Mouse (Mus musculus): Measurements from ENCODE around the gene Ncoa3. TPM values are rescaled to one million over a fixed set of nuclear protein-coding genes. Genes with fewer than 3 reads are reported as not detected.

Ncoa3 gene
- polyA plus RNA-seq, 2 experiments, result 17.8 to 25.5 TPM

- Histone ChIP-seq H3K9me3 (ENCODE audit: control insufficient read depth, low read length) (no peaks in the 10 kb centered on the region), H3K9ac (ENCODE audit: low read depth, low read length, severe bottlenecking) (no peak overlapping the region), H3K36me3 (ENCODE audit: control insufficient read depth, insufficient read depth, low read length) (no peaks in the 10 kb centered on the region), H3K27ac (replicated peaks; ENCODE audit: low read depth, low read length) (no peak overlapping the region), H3K4me1 (ENCODE audit: control insufficient read depth, insufficient read depth, low read length) (no peaks in the 10 kb centered on the region), H3K27me3 (ENCODE audit: control insufficient read depth, insufficient read depth, low read length) (no peaks in the 10 kb centered on the region), H3K4me2 (replicated peaks; ENCODE audit: low read depth, low read length, severe bottlenecking) (no peak overlapping the region), H3K4me3 (replicated peaks; ENCODE audit: low read length) (no peak overlapping the region)
- TF ChIP-seq POLR2A (IDR thresholded peaks at IDR 0.05; ENCODE audit: borderline replicate concordance, extremely low read depth, insufficient read depth, insufficient read length), result no peak
- ATAC-seq (ENCODE audit: low FRiP score, low read depth) (no peak), DNase-seq (ENCODE audit: low spot score) (no peak)
- WGBS, result 82% methylated on average over 1 of the region's 1 CpGs
These were observed 18.1 kb upstream of the Ncoa3 start for GRCm38 (mm10) chr2:165974383-165974782.

- 69% methylated on average over 3 of the region's 3 CpGs for WGBS
- no peak overlapping the region for H3K27ac ChIP-seq (replicated peaks; ENCODE audit: low read depth, low read length)
These were observed 16.2 kb upstream of the Ncoa3 start for GRCm38 (mm10) chr2:165976186-165976585.

GRCm38 (mm10) chr2:165976874-165977273 is 15.6 kb upstream of the Ncoa3 start:
- H3K4me3 ChIP-seq (replicated peaks; ENCODE audit: low read length), result no peak overlapping the region
- 69% methylated on average over 5 of the region's 5 CpGs for WGBS
- DNase-seq (ENCODE audit: low spot score) (no peak), ATAC-seq (ENCODE audit: low FRiP score, low read depth) (no peak)
- no peak overlapping the region for H3K27ac ChIP-seq (replicated peaks; ENCODE audit: low read depth, low read length)
- H3K4me2 ChIP-seq (replicated peaks; ENCODE audit: low read depth, low read length, severe bottlenecking), result no peak overlapping the region
- no peaks in the 10 kb centered on the region for H3K9me3 ChIP-seq (ENCODE audit: control insufficient read depth, low read length)
- no peak overlapping the region for H3K9ac ChIP-seq (ENCODE audit: low read depth, low read length, severe bottlenecking)
- no peaks in the 10 kb centered on the region for H3K27me3 ChIP-seq (ENCODE audit: control insufficient read depth, insufficient read depth, low read length)
- H3K36me3 ChIP-seq (ENCODE audit: control insufficient read depth, insufficient read depth, low read length), result no peaks in the 10 kb centered on the region
- no peak for TF ChIP-seq POLR2A (IDR thresholded peaks at IDR 0.05; ENCODE audit: borderline replicate concordance, extremely low read depth, insufficient read depth, insufficient read length)
- no peaks in the 10 kb centered on the region for H3K4me1 ChIP-seq (ENCODE audit: control insufficient read depth, insufficient read depth, low read length)

More at GRCm38 (mm10) chr2:165976186-165976585, 16.2 kb upstream of the Ncoa3 start:
- Histone ChIP-seq H3K4me3 (replicated peaks; ENCODE audit: low read length) (no peak overlapping the region), H3K4me2 (replicated peaks; ENCODE audit: low read depth, low read length, severe bottlenecking) (no peak overlapping the region), H3K27me3 (ENCODE audit: control insufficient read depth, insufficient read depth, low read length) (no peaks in the 10 kb centered on the region), H3K4me1 (ENCODE audit: control insufficient read depth, insufficient read depth, low read length) (no peaks in the 10 kb centered on the region), H3K9ac (ENCODE audit: low read depth, low read length, severe bottlenecking) (no peak overlapping the region), H3K9me3 (ENCODE audit: control insufficient read depth, low read length) (no peaks in the 10 kb centered on the region), H3K36me3 (ENCODE audit: control insufficient read depth, insufficient read depth, low read length) (no peaks in the 10 kb centered on the region)
- DNase-seq (ENCODE audit: low spot score) (no peak), ATAC-seq (ENCODE audit: low FRiP score, low read depth) (no peak)
- TF ChIP-seq POLR2A (IDR thresholded peaks at IDR 0.05; ENCODE audit: borderline replicate concordance, extremely low read depth, insufficient read depth, insufficient read length), result no peak

- no peaks in the 10 kb centered on the region for H3K36me3 ChIP-seq (ENCODE audit: control insufficient read depth, insufficient read depth, low read length)
These were observed 14.3 kb upstream of the Ncoa3 start for GRCm38 (mm10) chr2:165978119-165978518.

GRCm38 (mm10) chr2:165981248-165981977 is 11.0 kb upstream of the Ncoa3 start:
- 65% methylated on average over 6 of the region's 6 CpGs for WGBS

More at GRCm38 (mm10) chr2:165978119-165978518, 14.3 kb upstream of the Ncoa3 start:
- Histone ChIP-seq H3K27me3 (ENCODE audit: control insufficient read depth, insufficient read depth, low read length) (no peaks in the 10 kb centered on the region), H3K4me2 (replicated peaks; ENCODE audit: low read depth, low read length, severe bottlenecking) (no peak overlapping the region), H3K4me3 (replicated peaks; ENCODE audit: low read length) (no peak overlapping the region), H3K9me3 (ENCODE audit: control insufficient read depth, low read length) (no peaks in the 10 kb centered on the region), H3K4me1 (ENCODE audit: control insufficient read depth, insufficient read depth, low read length) (no peaks in the 10 kb centered on the region), H3K27ac (replicated peaks; ENCODE audit: low read depth, low read length) (no peak overlapping the region), H3K9ac (ENCODE audit: low read depth, low read length, severe bottlenecking) (no peak overlapping the region)
- 100% methylated on average over 1 of the region's 1 CpGs for WGBS
- no peak for ATAC-seq (ENCODE audit: low FRiP score, low read depth)
- DNase-seq (ENCODE audit: low spot score), result no peak
- TF ChIP-seq POLR2A (IDR thresholded peaks at IDR 0.05; ENCODE audit: borderline replicate concordance, extremely low read depth, insufficient read depth, insufficient read length), result no peak

More at GRCm38 (mm10) chr2:165981248-165981977, 11.0 kb upstream of the Ncoa3 start:
- no peaks in the 10 kb centered on the region for H3K27me3 ChIP-seq (ENCODE audit: control insufficient read depth, insufficient read depth, low read length)
- H3K36me3 ChIP-seq (ENCODE audit: control insufficient read depth, insufficient read depth, low read length), result no peaks in the 10 kb centered on the region
- H3K4me3 ChIP-seq (replicated peaks; ENCODE audit: low read length), result no peak overlapping the region
- no peak overlapping the region for H3K9ac ChIP-seq (ENCODE audit: low read depth, low read length, severe bottlenecking)
- H3K4me2 ChIP-seq (replicated peaks; ENCODE audit: low read depth, low read length, severe bottlenecking), result no peak overlapping the region
- DNase-seq (ENCODE audit: low spot score) (no peak), ATAC-seq (ENCODE audit: low FRiP score, low read depth) (no peak)
- H3K9me3 ChIP-seq (ENCODE audit: control insufficient read depth, low read length), result no peaks in the 10 kb centered on the region
- TF ChIP-seq POLR2A (IDR thresholded peaks at IDR 0.05; ENCODE audit: borderline replicate concordance, extremely low read depth, insufficient read depth, insufficient read length), result no peak
- no peaks in the 10 kb centered on the region for H3K4me1 ChIP-seq (ENCODE audit: control insufficient read depth, insufficient read depth, low read length)
- no peak overlapping the region for H3K27ac ChIP-seq (replicated peaks; ENCODE audit: low read depth, low read length)

Measured in limb, embryonic 14.5 days (tissue).